12 mouse cellular contexts compared by ENCODE assay signal in genomic region chr5:88724030-88724429, GRCm38 (mm10). TPM values are rescaled to one million over a fixed set of nuclear protein-coding genes. Genes with fewer than 3 reads are reported as not detected.
DNase-seq lines count a peak whose midpoint lies in the region; ATAC-seq and TF ChIP-seq lines count a peak whose summit lies in the region.
"Had no signal": no experiment of that assay in that cellular context is flagged by ENCODE, and none has a peak within 500 bp of the region (broad histone marks: within the 10 kb centered on the region; RNA-seq: fewer than 3 reads in every experiment).

No protein-coding gene starts in this region.

- no peaks in the 10 kb centered on the region for H3K27me3 ChIP-seq in heart, embryonic 13.5 days (replicated peaks)
- no peaks in the 10 kb centered on the region for H3K27me3 ChIP-seq in liver, postnatal 0 days (ENCODE audit: insufficient read depth, low read length)

- 0 out of 2 replicates have a peak, but pooled peaks cover 10% of the 10 kb centered on the region for H3K36me3 ChIP-seq in heart, embryonic 13.5 days
- H3K36me3 ChIP-seq in liver, postnatal 0 days (replicated peaks; ENCODE audit: insufficient read depth, low read length): no peaks in the 10 kb centered on the region

- no peak for TF ChIP-seq CTCF in liver, postnatal 0 days (IDR thresholded peaks at IDR 0.05; ENCODE audit: low read depth)

- ATAC-seq in heart, embryonic 13.5 days (ENCODE audit: extremely low read depth, insufficient number of reproducible peaks, low FRiP score, low TSS enrichment): no peak
- peak; percentile 58 for ATAC-seq in erythroid progenitor cell, adult 5-6 weeks (replicated peaks; ENCODE audit: low FRiP score, poor library complexity, severe bottlenecking)
- peak; percentile 36 for ATAC-seq in liver, postnatal 0 days

- H3K4me3 ChIP-seq in heart, embryonic 13.5 days: peak overlapping the region; percentile 100
- peak overlapping the region; percentile 97 for H3K4me3 ChIP-seq in liver, postnatal 0 days (ENCODE audit: low read depth, low read length)
- H3K4me3 ChIP-seq: left cerebral cortex, adult 2 months had no signal

- intact Hi-C loops in heart, postnatal 14 days (cut with DNase I): no loop called here

- TF ChIP-seq EP300 in liver, postnatal 0 days (IDR thresholded peaks at IDR 0.05; ENCODE audit: low read depth): peak; percentile 91

- 17% methylated on average over 3 of the region's 3 CpGs for WGBS in heart, embryonic 13.5 days
- WGBS in liver, postnatal 0 days (ENCODE audit: insufficient replicate concordance): 32% methylated on average over 3 of the region's 3 CpGs

- H3K9ac ChIP-seq in heart, embryonic 13.5 days: peak overlapping the region; percentile 66
- H3K9ac ChIP-seq in liver, postnatal 0 days (replicated peaks): no peak overlapping the region; the same call in 1 of the 2 replicates

- no peak for DNase-seq in heart, postnatal 14 days
- peak; percentile 41 for DNase-seq in MN1 (ENCODE audit: low spot score)
- no peak for DNase-seq in liver, postnatal 0 days
- DNase-seq in layer of hippocampus, adult 9-11 months: no peak
- no peak for DNase-seq in kidney, postnatal 4 days
- DNase-seq: cerebellum, adult 2 months; kidney, postnatal 14 days; lung, postnatal 4 days; thymus, postnatal 36 days had no signal

- H3K4me1 ChIP-seq in heart, embryonic 13.5 days: peaks cover 58% of the 10 kb centered on the region
- H3K4me1 ChIP-seq in liver, postnatal 0 days (ENCODE audit: insufficient read depth): peaks cover 44% of the 10 kb centered on the region

- H3K27ac ChIP-seq in heart, embryonic 13.5 days (replicated peaks): peak overlapping the region; percentile 97
- peak overlapping the region; percentile 81 for H3K27ac ChIP-seq in liver, postnatal 0 days (ENCODE audit: low read depth)
- H3K27ac ChIP-seq: left cerebral cortex, adult 2 months had no signal

- peak overlapping the region; percentile 93 for H3K4me2 ChIP-seq in heart, embryonic 13.5 days
- H3K4me2 ChIP-seq in liver, postnatal 0 days (ENCODE audit: low read depth, low read length): peak overlapping the region; percentile 95

- H3K9me3 ChIP-seq in heart, embryonic 13.5 days: no peaks in the 10 kb centered on the region
- H3K9me3 ChIP-seq in liver, postnatal 0 days (ENCODE audit: low read length): no peaks in the 10 kb centered on the region

RNA-seq across cellular contexts. Expression of gene Mob1b, which starts 3.4 kb away (rescaled TPM):
- 16.8 and 17.7 TPM in 2 replicates for polyA plus RNA-seq in heart, embryonic 13.5 days (2015; fragmentation: Nextera tagmentation; extraction: Ambion mirVana)
- total RNA-seq in heart, postnatal 14 days (2021): 10 to 100 TPM; 41.7 to 42.9 TPM
- 28.1 and 57.8 TPM in 2 replicates for total RNA-seq in erythroid progenitor cell, adult 5-6 weeks (2015; ENCODE audit: low replicate concordance)
- 19.1 and 28.9 TPM in 2 replicates for total RNA-seq in erythroid progenitor cell, adult 5-6 weeks (2017; ENCODE audit: low replicate concordance)
- polyA plus RNA-seq in liver, postnatal 0 days (2015; fragmentation: Nextera tagmentation; extraction: Ambion mirVana): 5.3 and 6.2 TPM in 2 replicates

RNA-seq across cellular contexts. Expression of gene Dck, which starts 40.8 kb away (rescaled TPM):
- polyA plus RNA-seq in heart, embryonic 13.5 days (2015; fragmentation: Nextera tagmentation; extraction: Ambion mirVana): 34.8 and 37.8 TPM in 2 replicates
- 1 to 10 TPM; 3.8 to 7.7 TPM for total RNA-seq in heart, postnatal 14 days (2021)
- total RNA-seq in erythroid progenitor cell, adult 5-6 weeks (2015; ENCODE audit: low replicate concordance): 222 and 280 TPM in 2 replicates
- total RNA-seq in erythroid progenitor cell, adult 5-6 weeks (2017; ENCODE audit: low replicate concordance): 190 and 208 TPM in 2 replicates
- polyA plus RNA-seq in liver, postnatal 0 days (2015; fragmentation: Nextera tagmentation; extraction: Ambion mirVana): 44.7 and 46.8 TPM in 2 replicates

RNA-seq across cellular contexts. Expression of gene Grsf1, which starts 48.1 kb away (rescaled TPM):
- 61.5 and 65.6 TPM in 2 replicates for polyA plus RNA-seq in heart, embryonic 13.5 days (2015; fragmentation: Nextera tagmentation; extraction: Ambion mirVana)
- 100 to 1,000 TPM; 187 to 200 TPM for total RNA-seq in heart, postnatal 14 days (2021)
- 18.4 and 21.4 TPM in 2 replicates for total RNA-seq in erythroid progenitor cell, adult 5-6 weeks (2015; ENCODE audit: low replicate concordance)
- 30.7 and 35.3 TPM in 2 replicates for total RNA-seq in erythroid progenitor cell, adult 5-6 weeks (2017; ENCODE audit: low replicate concordance)
- polyA plus RNA-seq in liver, postnatal 0 days (2015; fragmentation: Nextera tagmentation; extraction: Ambion mirVana): 35.9 and 42.0 TPM in 2 replicates

Comparison
In these comparisons a context has a peak if more than half of its experiments do, and no peak if none do; other contexts are left out.
1. RNA of gene Dck, which starts 40.8 kb away (total RNA-seq): 190 to 280 TPM in erythroid progenitor cell, adult 5-6 weeks; 3.8 to 7.7 TPM in heart, postnatal 14 days; every median in the first group is over 10 times any median in the second.
2. RNA of gene Grsf1, which starts 48.1 kb away (total RNA-seq): 187 to 200 TPM in heart, postnatal 14 days; 18.4 to 35.3 TPM in erythroid progenitor cell, adult 5-6 weeks; every median in the first group is over 4 times any median in the second.